Mouse (Mus musculus): ENCODE measurements at regions not wholly inside any gene's neighbourhood (a gene's known extent, or its start where the extent isn't known, plus 50 kb on each side); places are given as distances from the start of the nearest gene placed in this dataset.

DNA sequence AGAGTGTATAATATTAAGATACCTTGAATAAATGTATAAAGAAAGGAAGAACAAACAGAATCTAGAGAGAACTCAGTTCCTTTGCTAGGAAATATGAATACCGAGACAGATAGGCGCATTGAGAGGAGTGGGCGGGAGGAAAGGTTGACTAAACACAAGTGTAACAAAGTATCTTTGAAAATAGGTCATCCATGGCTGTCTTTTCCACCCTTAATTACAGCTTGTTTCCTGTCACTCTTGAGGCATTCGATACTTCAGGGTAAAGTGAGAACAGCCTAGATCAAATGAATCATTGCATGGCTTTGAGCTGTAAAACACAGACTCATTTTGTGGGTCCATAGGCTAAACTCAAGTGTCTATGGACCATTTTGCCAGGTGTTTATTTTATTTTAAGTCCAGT is 985.3 kb upstream of the Gm7489 start:
- TF ChIP-seq CTCF (IDR thresholded peaks at IDR 0.05; ENCODE audit: extremely low read depth, insufficient read length, insufficient replicate concordance, low read depth, low read length) (no peak), POLR2A (IDR thresholded peaks at IDR 0.05; ENCODE audit: low read depth, low read length) (no peak)

All from small intestine, adult 2 months (tissue).